Mouse (Mus musculus) colon, adult 2 months (tissue): Measurements from ENCODE around the gene Tmprss13. TPM values are rescaled to one million over a fixed set of nuclear protein-coding genes. Genes with fewer than 3 reads are reported as not detected.

Source experiments
- polyA plus RNA-seq: library from polyadenylated mRNA; depleted of rRNA; stranded (reverse); fragments of >200 nt; gene quantifications from 2 replicates; pipeline ENCODE4 v1.2.3, GENCODE M21; 2012; rRNA removed

Gene Tmprss13
- 2.0 and 2.5 TPM in 2 replicates for polyA plus RNA-seq

DNA sequence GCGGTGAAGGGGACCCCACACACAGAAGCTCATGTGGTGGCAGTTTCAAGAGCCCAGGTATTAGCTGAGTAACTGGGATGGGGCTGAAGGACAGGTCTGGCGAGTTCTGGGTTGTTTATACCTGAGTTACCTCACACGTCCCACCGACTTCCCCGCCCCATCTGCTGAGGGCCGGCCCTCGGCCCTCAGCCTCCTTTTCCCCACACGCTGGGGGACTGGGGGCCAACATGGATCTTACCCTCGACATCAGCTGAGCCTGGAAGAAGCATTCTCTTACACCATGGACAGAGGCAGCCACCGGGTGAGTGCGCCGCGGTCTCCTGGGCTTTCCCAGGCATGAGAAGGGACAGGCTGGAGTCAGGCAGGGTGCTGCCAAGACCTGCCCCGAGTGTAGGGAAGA is at the start of gene Tmprss13:
TSS of gene Tmprss13 (plus strand) at position 246 of the 400 bp plus-strand sequence.

GRCm38 (mm10) chr9:45370117-45370561 is 51.2 kb downstream of the Tmprss13 start, which contains the start of gene Fxyd6:
TSS of gene Fxyd6 (plus strand) at chr9:45370185.

Other genes starting within 250 kb of the Tmprss13 start
- gene Jaml, start 239.9 kb upstream of the Tmprss13 start, polyA plus RNA-seq = 0.30 and 0.58 TPM in 2 replicates
- 0.58 and 0.86 TPM in 2 replicates for gene Scn2b, start 201.3 kb upstream of the Tmprss13 start, polyA plus RNA-seq
- gene Scn4b, start 180.7 kb upstream of the Tmprss13 start, polyA plus RNA-seq = 0.10 and 0.13 TPM in 2 replicates
- gene BC049352, start 137.1 kb upstream of the Tmprss13 start, polyA plus RNA-seq = 0.13 TPM in 2 replicates
- gene Tmprss4, start 115.0 kb upstream of the Tmprss13 start, polyA plus RNA-seq = 110 and 143 TPM in 2 replicates
- 3.7 and 3.8 TPM in 2 replicates for gene Il10ra, start 50.0 kb upstream of the Tmprss13 start, polyA plus RNA-seq
- 54.7 and 75.2 TPM in 2 replicates for gene Fxyd6, start 51.1 kb downstream of the Tmprss13 start, polyA plus RNA-seq
- 6.7 and 12.8 TPM in 2 replicates for gene Fxyd2, start 80.6 kb downstream of the Tmprss13 start, polyA plus RNA-seq
- 0.74 TPM in 2 replicates for gene Dscaml1, start 107.5 kb downstream of the Tmprss13 start, polyA plus RNA-seq